ENCODE assay signal across 23 mouse cellular contexts in the genomic region with DNA sequence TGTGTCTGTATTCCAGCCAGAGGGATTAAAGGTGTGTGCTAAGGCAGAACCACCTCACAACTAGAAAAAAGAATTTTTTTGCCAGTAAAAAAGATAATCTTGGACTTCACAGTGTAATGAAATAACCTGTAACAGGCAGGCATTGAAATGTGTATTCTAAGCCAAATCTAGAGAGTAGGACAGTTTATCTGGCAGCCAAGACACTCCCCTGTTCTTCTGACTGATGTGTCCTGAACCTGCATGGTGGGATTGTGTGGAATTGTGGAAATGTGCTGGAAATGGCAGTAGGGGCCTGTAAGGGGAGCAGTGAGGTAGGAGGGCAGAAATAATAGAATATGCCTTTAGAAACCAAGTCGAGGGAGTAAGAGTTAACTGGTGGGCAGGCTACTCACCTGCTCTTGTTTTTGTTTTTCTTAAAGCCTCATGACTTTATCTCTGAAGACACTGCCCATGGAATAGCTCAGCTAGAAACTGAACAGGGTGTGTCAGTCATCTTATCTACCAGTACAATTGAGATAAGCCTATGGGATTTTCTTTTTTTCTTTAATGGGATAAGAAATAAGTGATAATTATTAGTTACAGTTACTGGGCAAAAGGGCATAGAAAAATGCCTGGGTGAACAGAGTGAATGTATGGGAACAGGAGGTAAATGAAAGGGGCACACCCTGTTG. TPM values are rescaled to one million over a fixed set of nuclear protein-coding genes. Genes with fewer than 3 reads are reported as not detected.
"Had no signal": no experiment of that assay in that cellular context is flagged by ENCODE, and none has a peak within 500 bp of the region (broad histone marks: within the 10 kb centered on the region; RNA-seq: fewer than 3 reads in every experiment).

No protein-coding gene starts in this region.

- H3K4me1 ChIP-seq: limb, embryonic 12.5 days; lung, embryonic 15.5 days; midbrain, embryonic 13.5 days; neural tube, embryonic 12.5 days had no signal

- H3K27ac ChIP-seq: limb, embryonic 12.5 days; lung, embryonic 15.5 days; macrophage; midbrain, embryonic 13.5 days; neural tube, embryonic 12.5 days; stomach, postnatal 0 days had no signal

- H3K4me2 ChIP-seq: limb, embryonic 12.5 days; lung, embryonic 15.5 days; midbrain, embryonic 13.5 days; neural tube, embryonic 12.5 days had no signal

- ATAC-seq: midbrain, embryonic 13.5 days had no signal

- H3K27me3 ChIP-seq: limb, embryonic 12.5 days; lung, embryonic 15.5 days; midbrain, embryonic 13.5 days; neural tube, embryonic 12.5 days had no signal

- DNase-seq: kidney, adult 8-10 months; kidney, postnatal 25 days; layer of hippocampus, adult 9-11 months; layer of hippocampus, postnatal 36 days; lung, postnatal 14 days; right cerebral cortex, postnatal 14 days; thymus, adult 18-20 months; thymus, postnatal 14 days had no signal

- H3K9me3 ChIP-seq: limb, embryonic 12.5 days; lung, embryonic 15.5 days; midbrain, embryonic 13.5 days; neural tube, embryonic 12.5 days had no signal

- H3K4me3 ChIP-seq: limb, embryonic 12.5 days; lung, embryonic 15.5 days; midbrain, embryonic 13.5 days; myocyte; neural tube, embryonic 12.5 days had no signal

- H3K9ac ChIP-seq: limb, embryonic 12.5 days; lung, embryonic 15.5 days; midbrain, embryonic 13.5 days; neural tube, embryonic 12.5 days had no signal

RNA-seq across cellular contexts. Expression of gene Vmn1r233, which starts 22.3 kb away (rescaled TPM):
- total RNA-seq: layer of hippocampus, adult 18-20 months; layer of hippocampus, postnatal 36 days; left cerebral cortex, adult 8-10 months; left cerebral cortex, postnatal 25 days; liver, adult 2 months; midbrain, postnatal 0 days; neutrophil, adult 5-6 weeks had no signal
- polyA plus RNA-seq: intestine, embryonic 14.5 days; kidney, embryonic 16.5 days; limb, embryonic 12.5 days; liver, adult 2 months; lung, embryonic 15.5 days; macrophage; midbrain, embryonic 13.5 days; midbrain, postnatal 0 days; myocyte; neural tube, embryonic 12.5 days; stomach, postnatal 0 days had no signal
